Mouse (Mus musculus) CH12.LX (cell line): ENCODE results near the gene Gm37240. TPM values are rescaled to one million over a fixed set of nuclear protein-coding genes. Genes with fewer than 3 reads are reported as not detected.

Experiments used
- DNase-seq: peaks from one replicate; pipeline ENCODE4 v3.0.0-alpha.2; 2013; ENCODE audit errors: extremely low read depth
- H3K27ac ChIP-seq: 2 replicates; pipeline ENCODE4 v1.5.1; 2012; ENCODE audit warnings: low read depth, mild to moderate bottlenecking, control low read depth, moderate library complexity; ENCODE audit not compliant: insufficient read depth
- H3K27me3 ChIP-seq: replicated peaks from 2 replicates; pipeline ENCODE3; 2012; ENCODE audit warnings: inconsistent platforms
- H3K36me3 ChIP-seq, 2 experiments: replicated peaks in 1 of 2; 2 replicates each; pipeline versions ENCODE3 to v1.6.1; 2012; ENCODE audit warnings: inconsistent platforms in 1 of 2, low read length in 1 of 2, mild to moderate bottlenecking in 1 of 2, mixed read lengths in 1 of 2, moderate library complexity in 1 of 2; ENCODE audit not compliant: control insufficient read depth in 1 of 2, insufficient read depth in 1 of 2
- H3K4me1 ChIP-seq, 2 experiments: 2 replicates each; pipeline ENCODE4 v1.6.1; 2012; ENCODE audit warnings: inconsistent platforms in 1 of 2, moderate library complexity in 1 of 2; ENCODE audit not compliant: insufficient read depth in 2 of 2, control insufficient read depth in 1 of 2
- H3K4me2 ChIP-seq: 2 replicates; pipeline ENCODE4 v1.6.1; 2012; ENCODE audit warnings: low read depth, mild to moderate bottlenecking, control low read depth; ENCODE audit not compliant: poor library complexity, insufficient read depth, severe bottlenecking
- H3K4me3 ChIP-seq, 3 experiments: fragments of 150-350 bp in 1 of 3; sonication (generic) in 1 of 3; replicated peaks in 1 of 3; 2 replicates each; pipeline versions ENCODE3 to v1.5.1; 2011 to 2012; ENCODE audit warnings: low read depth in 2 of 3, low read length in 2 of 3, mild to moderate bottlenecking in 2 of 3, moderate library complexity in 2 of 3, control low read depth in 1 of 3, improper control_type of control experiment in 1 of 3, inconsistent platforms in 1 of 3, mixed read lengths in 1 of 3; ENCODE audit not compliant: poor library complexity in 1 of 3
- H3K79me2 ChIP-seq: replicated peaks from 2 replicates; pipeline ENCODE4 v1.6.1; 2012; ENCODE audit warnings: mild to moderate bottlenecking, moderate library complexity; ENCODE audit not compliant: control insufficient read depth, poor library complexity, insufficient read depth, severe bottlenecking; ENCODE audit errors: extremely low read depth
- H3K9ac ChIP-seq: 2 replicates; pipeline ENCODE4 v1.6.1; 2012; ENCODE audit warnings: low read depth, mild to moderate bottlenecking, control low read depth, moderate library complexity; ENCODE audit not compliant: insufficient read depth
- H3K9me3 ChIP-seq: replicated peaks from 2 replicates; pipeline ENCODE3; 2012; ENCODE audit warnings: low read length, inconsistent platforms, mixed read lengths
- BHLHE40 ChIP-seq: IDR thresholded peaks from 2 replicates; pipeline ENCODE4 v1.6.1; 2011; ENCODE audit warnings: mild to moderate bottlenecking, low read depth, low read length, improper control_type of control experiment
- CHD1 ChIP-seq: IDR thresholded peaks from 2 replicates; pipeline ENCODE4 v1.6.1; 2012; ENCODE audit warnings: low read depth, low read length, improper control_type of control experiment, inconsistent platforms
- CHD2 ChIP-seq: IDR thresholded peaks from 2 replicates; pipeline ENCODE4 v1.6.1; 2011; ENCODE audit warnings: low read length, improper control_type of control experiment
- CTCF ChIP-seq, 2 experiments: IDR thresholded peaks in 1 of 2; conservative IDR thresholded peaks in 1 of 2; 2 replicates each; pipeline ENCODE4 v1.5.1; 2011 to 2012; ENCODE audit warnings: low read depth in 2 of 2, low read length in 2 of 2, improper control_type of control experiment in 1 of 2, inconsistent platforms in 1 of 2, mild to moderate bottlenecking in 1 of 2, moderate library complexity in 1 of 2
- E2F4 ChIP-seq: IDR thresholded peaks from 2 replicates; pipeline ENCODE4 v1.6.1; 2011; ENCODE audit warnings: low read depth, low read length, improper control_type of control experiment; ENCODE audit not compliant: insufficient replicate concordance
- ELF1 ChIP-seq: IDR thresholded peaks from 2 replicates; pipeline ENCODE4 v1.6.1; 2014; ENCODE audit warnings: low read depth, mild to moderate bottlenecking, inconsistent platforms, low read length, improper control_type of control experiment
- EP300 ChIP-seq: IDR thresholded peaks from 2 replicates; pipeline ENCODE4 v1.6.1; 2011; ENCODE audit warnings: low read length, improper control_type of control experiment
- HCFC1 ChIP-seq: IDR thresholded peaks from 2 replicates; pipeline ENCODE4 v1.6.1; 2012; ENCODE audit warnings: low read depth, mild to moderate bottlenecking, inconsistent platforms, low read length, improper control_type of control experiment
- IRF4 ChIP-seq: IDR thresholded peaks from 2 replicates; pipeline ENCODE4 v1.6.1; 2014; ENCODE audit warnings: low read depth, mild to moderate bottlenecking, inconsistent platforms, low read length, improper control_type of control experiment
- JUN ChIP-seq: IDR thresholded peaks from 2 replicates; pipeline ENCODE4 v1.6.1; 2011; ENCODE audit warnings: low read depth, mild to moderate bottlenecking, low read length, improper control_type of control experiment, moderate library complexity; ENCODE audit not compliant: insufficient read depth
- KAT2A ChIP-seq: IDR thresholded peaks from 2 replicates; pipeline ENCODE4 v1.6.1; 2012; ENCODE audit warnings: low read length, improper control_type of control experiment, inconsistent platforms; ENCODE audit not compliant: insufficient replicate concordance
- MAFK ChIP-seq: IDR thresholded peaks from 2 replicates; pipeline ENCODE4 v1.6.1; 2011; ENCODE audit warnings: low read length, improper control_type of control experiment; ENCODE audit not compliant: insufficient replicate concordance
- MAX ChIP-seq: IDR thresholded peaks from 2 replicates; pipeline ENCODE4 v1.6.1; 2011; ENCODE audit warnings: low read length, improper control_type of control experiment
- NELFE ChIP-seq: IDR thresholded peaks from 2 replicates; pipeline ENCODE4 v1.6.1; 2011; ENCODE audit warnings: low read depth, low read length, improper control_type of control experiment
- NRF1 ChIP-seq: IDR thresholded peaks from 2 replicates; pipeline ENCODE4 v1.6.1; 2014; ENCODE audit warnings: low read depth, mild to moderate bottlenecking, inconsistent platforms, low read length, improper control_type of control experiment, moderate library complexity
- POLR2A ChIP-seq: IDR thresholded peaks from 2 replicates; pipeline ENCODE4 v1.6.1; 2011; ENCODE audit warnings: low read depth, mild to moderate bottlenecking, improper control_type of control experiment, low read length
- POLR2AphosphoS2 ChIP-seq: IDR thresholded peaks from 2 replicates; pipeline ENCODE4 v1.6.1; 2011; ENCODE audit warnings: low read depth, low read length, improper control_type of control experiment
- RCOR1 ChIP-seq: conservative IDR thresholded peaks from 2 replicates; pipeline ENCODE4 v1.6.1; 2012; ENCODE audit warnings: low read depth, mild to moderate bottlenecking, inconsistent platforms, low read length, improper control_type of control experiment
- SIN3A ChIP-seq: IDR thresholded peaks from 2 replicates; pipeline ENCODE4 v1.6.1; 2012; ENCODE audit warnings: low read length, improper control_type of control experiment, inconsistent platforms
- SMC3 ChIP-seq: IDR thresholded peaks from 2 replicates; pipeline ENCODE4 v1.6.1; 2011; ENCODE audit warnings: low read depth, low read length, improper control_type of control experiment
- TBP ChIP-seq: conservative IDR thresholded peaks from 2 replicates; pipeline ENCODE4 v1.6.1; 2011; ENCODE audit warnings: low read depth, low read length, improper control_type of control experiment
- UBTF ChIP-seq: IDR thresholded peaks from 2 replicates; pipeline ENCODE4 v1.6.1; 2012; ENCODE audit warnings: low read depth, mild to moderate bottlenecking, inconsistent platforms, low read length, improper control_type of control experiment, moderate library complexity
- USF1 ChIP-seq: IDR thresholded peaks from 2 replicates; pipeline ENCODE4 v1.6.1; 2014; ENCODE audit warnings: low read depth, mild to moderate bottlenecking, inconsistent platforms, low read length, improper control_type of control experiment
- USF2 ChIP-seq: conservative IDR thresholded peaks from 2 replicates; pipeline ENCODE4 v1.6.1; 2011; ENCODE audit warnings: low read depth, low read length, improper control_type of control experiment
- ZMIZ1 ChIP-seq: IDR thresholded peaks from 2 replicates; pipeline ENCODE4 v1.6.1; 2012; ENCODE audit warnings: low read depth, mild to moderate bottlenecking, inconsistent platforms, low read length, improper control_type of control experiment
- ZNF384 ChIP-seq: IDR thresholded peaks from 2 replicates; pipeline ENCODE4 v1.6.1; 2012; ENCODE audit warnings: low read depth, low read length, improper control_type of control experiment, inconsistent platforms
- dilution Hi-C: fragments of 300-500 bp; cut with MboI; formaldehyde crosslinking; loops from 2 replicates; pipeline ENCODE4 v1.14.3; 2020; ENCODE audit warnings: low sequenced_read_pairs; ENCODE audit not compliant: extremely low pct_unique_long_range_greater_than_20kb, extremely low pct_ligation_motif_present
- in situ Hi-C: fragments of 300-500 bp; cut with MboI; formaldehyde crosslinking; loops from 3 replicates; pipeline ENCODE4 v1.14.3; 2019; ENCODE audit warnings: low sequenced_read_pairs, low pct_ligation_motif_present, low pct_unique_long_range_greater_than_20kb, mixed read lengths
- polyA plus RNA-seq: library from polyadenylated mRNA; unstranded; fragments of >175 nt; gene quantifications from 2 replicates; pipeline ENCODE4 v1.2.1, GENCODE M21; 2012; ENCODE audit warnings: low read depth; ENCODE audit not compliant: insufficient read length
- total RNA-seq, 2 experiments: library from RNA; depleted of rRNA; stranded (reverse); fragments of 300-350 nt in 1 of 2; fragments of >200 nt in 1 of 2; gene quantifications; 2 replicates each; pipeline ENCODE4 v1.2.3; 2012 to 2014

Gene Gm37240
- total and polyA plus RNA-seq, 3 experiments: 0.08 to 0.19 (median 0.14) TPM

DNA sequence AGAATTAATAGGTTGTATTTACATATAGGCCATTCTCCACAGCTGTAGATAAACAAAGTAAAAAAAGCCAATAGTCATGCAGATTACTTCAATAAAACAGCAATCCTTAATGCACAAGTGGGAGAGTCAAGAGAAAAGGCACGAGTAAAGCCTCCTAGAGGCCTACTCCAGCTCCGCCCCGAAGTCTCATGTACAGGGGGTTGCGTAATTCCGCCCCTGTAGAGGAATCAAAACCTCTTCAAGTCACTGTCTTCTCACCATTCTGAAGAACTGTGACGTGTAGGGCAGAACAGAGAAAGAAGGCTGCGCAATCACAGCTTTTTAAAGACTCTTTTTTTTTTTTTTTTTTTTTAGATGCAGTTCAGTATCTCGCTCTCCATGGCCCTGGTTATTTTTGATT lies 393.5 kb downstream of the Gm37240 start:
- dilution Hi-C loops (no loop called here), in situ Hi-C loops (no loop called here)
- TF ChIP-seq RCOR1: no peak
- TF ChIP-seq SIN3A: no peak
- no peak for TF ChIP-seq CTCF (conservative IDR thresholded peaks at IDR 0.05 in 1 of 2, IDR thresholded peaks at IDR 0.05 in 1 of 2; ENCODE audit: low read depth in 2 of 2, low read length in 2 of 2)
- no peak for TF ChIP-seq ZNF384
- TF ChIP-seq MAFK: no peak
- no peak for TF ChIP-seq POLR2A
- TF ChIP-seq TBP: no peak
- TF ChIP-seq KAT2A: no peak
- TF ChIP-seq HCFC1: no peak
- TF ChIP-seq SMC3: no peak
- no peak for TF ChIP-seq E2F4
- TF ChIP-seq CHD1: no peak
- no peak for TF ChIP-seq USF1
- no peak for TF ChIP-seq ELF1
- no peak for TF ChIP-seq MAX
- no peak for TF ChIP-seq USF2
- no peak for TF ChIP-seq EP300
- no peak for TF ChIP-seq NRF1
- TF ChIP-seq ZMIZ1: no peak
- TF ChIP-seq, all 38 proteins: peak for 0
- H3K36me3 ChIP-seq: no peaks in the 10 kb centered on the region
- H3K9ac ChIP-seq: no peak overlapping the region
- H3K27me3 ChIP-seq: no peaks in the 10 kb centered on the region
- no peak overlapping the region for H3K4me2 ChIP-seq
- no peak overlapping the region for H3K4me3 ChIP-seq
- H3K4me1 ChIP-seq: peaks cover 0 to 3% of the 10 kb centered on the region in 2 experiments; a peak in 1 of 4 replicates
- no peaks in the 10 kb centered on the region for H3K79me2 ChIP-seq
- H3K27ac ChIP-seq: no peak overlapping the region
- H3K9me3 ChIP-seq: no peaks in the 10 kb centered on the region
- no peak for DNase-seq

DNA sequence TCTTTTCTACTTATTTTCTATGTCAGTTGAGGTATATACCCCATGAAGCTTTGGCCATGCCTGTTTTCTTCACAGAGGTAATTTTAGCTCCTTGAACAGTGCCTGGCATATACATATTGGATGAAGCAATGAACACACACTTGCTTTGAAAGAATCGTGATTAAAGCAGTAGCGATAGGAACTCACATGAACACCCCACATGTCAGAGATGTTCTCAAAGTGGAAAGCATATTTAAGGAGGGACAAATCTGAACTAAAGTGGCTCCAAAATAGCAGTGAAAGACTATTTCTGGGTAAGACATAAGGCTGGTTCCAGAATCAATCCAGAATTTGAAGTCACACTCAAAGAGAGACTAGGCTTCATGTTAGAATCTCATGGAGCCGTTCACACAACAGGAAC lies 397.1 kb downstream of the Gm37240 start:
- peaks cover 0 to 3% of the 10 kb centered on the region in 2 experiments; a peak in 1 of 4 replicates for H3K4me1 ChIP-seq
- TF ChIP-seq CHD2: no peak
- TF ChIP-seq RCOR1: no peak
- TF ChIP-seq JUN: no peak
- TF ChIP-seq NELFE: no peak
- no peak for TF ChIP-seq IRF4
- no peak for TF ChIP-seq CTCF (conservative IDR thresholded peaks at IDR 0.05 in 1 of 2, IDR thresholded peaks at IDR 0.05 in 1 of 2; ENCODE audit: low read depth in 2 of 2, low read length in 2 of 2)
- TF ChIP-seq BHLHE40: no peak
- no peak for TF ChIP-seq UBTF
- TF ChIP-seq POLR2AphosphoS2: no peak
- in situ Hi-C loops: no loop called here

More for the DNA sequence above, 397.1 kb downstream of the Gm37240 start:
- Histone ChIP-seq H3K79me2 (no peaks in the 10 kb centered on the region), H3K27ac (no peak overlapping the region), H3K36me3 (no peaks in the 10 kb centered on the region), H3K4me2 (no peak overlapping the region), H3K9me3 (no peaks in the 10 kb centered on the region), H3K27me3 (no peaks in the 10 kb centered on the region), H3K4me3 (no peak overlapping the region), H3K9ac (no peak overlapping the region)
- dilution Hi-C loops: no loop called here
- DNase-seq: no peak
